Mouse (Mus musculus) thymus, adult 2 months (tissue): ENCODE results near the gene Gm5269. TPM values are rescaled to one million over a fixed set of nuclear protein-coding genes. Genes with fewer than 3 reads are reported as not detected.

ENCODE experiments used
- DNase-seq: peaks from one replicate; pipeline ENCODE4 v3.0.0; 2021
- H3K27ac ChIP-seq: fragments of 200-500 bp; 2 replicates; pipeline ENCODE4 v1.5.1; 2012; ENCODE audit warnings: low read length, control low read depth; ENCODE audit not compliant: control insufficient read depth, insufficient read depth
- H3K27me3 ChIP-seq: fragments of 200-500 bp; 2 replicates; pipeline ENCODE4 v1.6.1; 2012; ENCODE audit warnings: mild to moderate bottlenecking, low read length, moderate library complexity, mixed read lengths; ENCODE audit not compliant: control insufficient read depth, insufficient read depth
- H3K36me3 ChIP-seq: fragments of 200-500 bp; 2 replicates; pipeline ENCODE4 v1.6.1; 2012; ENCODE audit warnings: mild to moderate bottlenecking, low read length, moderate library complexity; ENCODE audit not compliant: control insufficient read depth, insufficient read depth
- H3K4me1 ChIP-seq: fragments of 200-500 bp; replicated peaks from 2 replicates; pipeline ENCODE4 v1.6.1; 2012; ENCODE audit warnings: low read length; ENCODE audit not compliant: control insufficient read depth, insufficient read depth
- H3K4me3 ChIP-seq: fragments of 200-500 bp; 2 replicates; pipeline ENCODE4 v1.5.1; 2012; ENCODE audit warnings: mild to moderate bottlenecking, low read length, control low read depth, moderate library complexity; ENCODE audit not compliant: control insufficient read depth, insufficient read depth
- CTCF ChIP-seq: fragments of 200-500 bp; IDR thresholded peaks from 2 replicates; pipeline ENCODE4 v1.5.1; 2012; ENCODE audit warnings: mild to moderate bottlenecking, control low read depth, low read length, moderate library complexity, borderline replicate concordance; ENCODE audit not compliant: control insufficient read depth, poor library complexity, insufficient read depth; ENCODE audit errors: extremely low read depth
- POLR2A ChIP-seq: fragments of 200-500 bp; IDR thresholded peaks from 2 replicates; pipeline ENCODE4 v1.6.1; 2012; ENCODE audit warnings: mild to moderate bottlenecking, low read length, control low read depth, moderate library complexity; ENCODE audit not compliant: control insufficient read depth, poor library complexity, insufficient read depth; ENCODE audit errors: extremely low read depth
- WGBS: fragments of 180-500 bp; shearing (Covaris S2); methylation state at CpG from one replicate; pipeline ENCODE4 v1.1.7; 2018; 5-methylcytosine and 5-hydroxymethylcytosine counted together
- polyA plus RNA-seq: library from polyadenylated mRNA; depleted of rRNA; stranded (reverse); fragments of >200 nt; gene quantifications from 2 replicates; pipeline ENCODE4 v1.2.3, GENCODE M21; 2012

Gm5269 gene
- polyA plus RNA-seq, 1 experiment: not detected

DNA sequence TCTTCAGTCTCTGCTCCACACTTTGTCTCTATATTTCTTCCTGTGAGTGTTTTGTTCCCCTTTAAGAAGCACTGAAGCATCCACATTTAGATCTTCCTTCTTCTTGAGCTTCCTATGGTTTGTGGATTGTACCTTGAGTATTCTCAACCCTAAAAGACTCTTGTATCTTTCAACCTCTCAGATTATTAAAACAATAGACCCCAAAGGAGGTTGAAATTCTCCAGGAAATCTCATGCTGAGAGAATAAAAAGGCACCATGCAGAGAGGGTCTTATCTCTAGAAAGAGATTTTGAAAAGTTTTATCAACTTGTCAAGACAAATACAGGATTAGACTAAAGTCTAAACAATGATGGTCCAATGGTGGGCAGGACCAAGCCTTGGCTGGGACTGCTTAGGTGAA lies 6.7 kb downstream of the Gm5269 start:
- Histone ChIP-seq H3K4me3 (no peak overlapping the region), H3K4me1 (no peaks in the 10 kb centered on the region), H3K27ac (no peak overlapping the region), H3K27me3 (no peaks in the 10 kb centered on the region), H3K36me3 (no peaks in the 10 kb centered on the region)
- no peak for DNase-seq
- TF ChIP-seq POLR2A (no peak), CTCF (no peak)

DNA sequence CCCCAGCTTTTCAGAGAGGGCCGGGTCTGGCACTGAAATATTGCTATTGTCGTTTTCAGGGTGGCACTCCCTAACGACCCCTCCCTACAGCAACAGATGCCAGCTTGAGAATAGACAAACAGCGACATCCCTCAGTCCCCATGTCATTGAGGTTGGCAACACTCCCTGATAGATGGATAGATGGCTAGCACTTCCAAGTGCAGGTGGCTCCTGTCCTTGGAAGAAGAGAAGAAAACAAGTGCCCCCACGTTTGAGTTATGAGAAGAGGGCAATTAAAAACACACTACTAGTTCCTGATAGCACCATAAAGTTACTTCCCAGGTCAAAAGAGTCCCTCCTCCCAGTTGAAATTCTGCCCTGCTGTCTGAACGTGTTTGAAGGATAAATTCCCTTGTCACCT lies 8.0 kb downstream of the Gm5269 start:
- WGBS: 77% methylated on average over 6 of the region's 6 CpGs
- Histone ChIP-seq H3K36me3 (no peaks in the 10 kb centered on the region), H3K27ac (no peak overlapping the region), H3K27me3 (no peaks in the 10 kb centered on the region), H3K4me1 (no peaks in the 10 kb centered on the region), H3K4me3 (no peak overlapping the region)
- TF ChIP-seq CTCF (no peak), POLR2A (no peak)
- no peak for DNase-seq

DNA sequence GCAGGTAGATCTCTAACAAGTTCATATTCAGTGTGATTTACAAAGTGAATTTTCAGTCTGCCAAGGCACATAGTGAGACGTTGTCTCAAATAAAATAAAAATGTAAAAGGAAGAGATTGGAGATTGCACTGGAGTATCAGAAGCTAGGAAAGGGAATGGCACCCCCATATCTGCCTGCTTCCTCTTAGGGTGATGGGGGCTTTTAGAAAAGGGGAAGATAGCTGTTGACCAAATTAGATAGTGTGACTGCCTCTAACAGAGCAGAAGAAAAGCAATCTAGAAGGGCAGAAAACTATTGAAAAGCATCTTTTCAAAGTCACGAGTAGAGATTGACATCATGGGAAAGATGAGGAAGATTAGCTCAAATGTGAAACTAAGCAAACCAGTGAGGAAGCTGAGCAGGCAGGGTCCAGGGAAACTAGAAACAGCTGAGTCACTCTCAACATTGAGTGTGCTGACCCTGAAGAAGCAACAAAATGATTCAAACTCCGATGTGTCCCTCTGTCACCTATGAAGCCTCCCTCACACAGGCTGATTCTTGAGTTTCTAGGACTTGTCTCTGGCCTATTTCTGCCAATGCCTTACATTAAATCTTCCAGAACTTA lies 8.7 kb downstream of the Gm5269 start:
- WGBS: 22% methylated on average over 3 of the region's 3 CpGs
- no peak overlapping the region for H3K27ac ChIP-seq
- no peaks in the 10 kb centered on the region for H3K27me3 ChIP-seq
- TF ChIP-seq CTCF (no peak), POLR2A (no peak)
- no peak overlapping the region for H3K4me3 ChIP-seq
- H3K36me3 ChIP-seq: no peaks in the 10 kb centered on the region
- DNase-seq: no peak
- H3K4me1 ChIP-seq: no peaks in the 10 kb centered on the region

DNA sequence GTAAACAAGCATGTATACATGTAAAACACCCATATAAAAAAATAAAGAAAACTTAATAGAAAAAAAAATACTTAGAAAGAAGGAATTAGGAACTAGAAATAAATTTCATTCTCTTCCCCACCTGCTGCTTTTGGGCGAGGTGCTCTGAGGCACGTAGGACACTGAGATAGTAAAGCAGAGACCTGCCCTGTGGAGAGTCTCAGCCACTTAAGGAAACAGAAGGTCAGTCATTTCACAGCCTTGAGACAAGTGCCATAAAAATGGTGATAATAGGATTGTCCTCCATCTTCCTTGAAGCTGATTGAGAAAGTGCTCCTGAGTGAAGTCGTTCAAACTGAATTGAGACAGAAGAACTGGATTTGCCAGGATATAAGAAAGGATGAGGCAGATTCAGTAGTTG lies 12.6 kb downstream of the Gm5269 start:
- WGBS: 92% methylated on average over 3 of the region's 3 CpGs
- DNase-seq: no peak
- no peaks in the 10 kb centered on the region for H3K27me3 ChIP-seq
- no peaks in the 10 kb centered on the region for H3K36me3 ChIP-seq
- H3K4me3 ChIP-seq: no peak overlapping the region
- no peaks in the 10 kb centered on the region for H3K4me1 ChIP-seq
- H3K27ac ChIP-seq: no peak overlapping the region
- TF ChIP-seq CTCF (no peak), POLR2A (no peak)

DNA sequence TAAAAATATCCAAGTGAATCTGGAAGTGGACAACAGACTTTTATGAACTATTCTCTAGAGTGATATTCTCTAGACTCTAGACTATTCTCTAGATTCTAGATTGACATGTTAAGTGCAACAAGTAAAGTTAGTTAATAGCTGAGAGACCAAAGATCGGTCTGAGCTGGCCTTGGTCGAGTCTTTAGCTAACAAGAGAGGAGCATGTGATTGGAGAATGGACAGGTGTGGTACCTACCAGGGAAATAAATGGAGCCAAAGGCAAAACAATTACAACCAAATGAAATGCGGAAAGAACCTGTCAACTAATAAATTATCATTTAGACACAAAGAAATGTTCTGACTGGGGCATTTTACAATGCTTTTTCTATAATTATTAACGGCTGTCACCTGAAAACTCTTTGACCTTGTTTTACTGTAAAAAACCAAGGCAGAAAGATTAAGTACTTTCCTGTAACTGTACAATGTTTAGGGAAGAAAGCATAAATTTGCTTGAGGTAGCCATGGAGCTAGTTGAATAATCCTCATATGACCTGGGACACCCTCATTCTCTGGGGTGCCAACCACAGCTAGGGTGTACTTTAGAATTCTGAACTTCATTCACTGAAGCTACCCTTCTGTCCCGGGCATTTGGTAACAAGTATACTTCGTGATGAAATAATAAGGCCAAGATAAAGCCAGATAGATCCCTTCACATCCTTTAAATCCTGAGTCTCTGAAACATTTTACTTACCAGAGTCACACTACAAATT lies 13.4 kb downstream of the Gm5269 start:
- Histone ChIP-seq H3K27me3 (no peaks in the 10 kb centered on the region), H3K36me3 (no peaks in the 10 kb centered on the region), H3K4me3 (no peak overlapping the region), H3K4me1 (no peaks in the 10 kb centered on the region), H3K27ac (no peak overlapping the region)
- no peak for DNase-seq
- no peak for TF ChIP-seq POLR2A
- TF ChIP-seq CTCF: no peak
- WGBS: 93% methylated on average over 6 of the region's 6 CpGs

DNA sequence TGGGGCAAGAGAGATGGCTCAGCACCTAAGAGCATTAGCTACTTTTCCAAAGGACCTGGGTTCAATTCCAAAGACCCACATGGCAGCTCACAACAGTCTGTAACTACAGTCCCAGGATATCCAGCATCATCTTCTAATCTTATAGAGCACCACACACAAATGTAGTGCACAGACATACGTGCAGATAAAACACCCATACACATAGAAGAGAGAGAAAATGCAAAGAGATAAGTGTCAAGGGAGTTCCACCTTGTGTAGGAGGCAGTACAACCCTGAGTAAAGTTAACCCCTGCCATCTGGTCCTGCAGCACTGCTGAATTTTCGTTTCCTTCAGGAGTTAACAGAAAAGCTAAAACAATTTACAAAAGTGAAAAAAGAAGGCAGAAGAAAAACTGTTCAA lies 14.4 kb downstream of the Gm5269 start:
- no peak for TF ChIP-seq CTCF
- no peak for TF ChIP-seq POLR2A
- H3K4me1 ChIP-seq: no peaks in the 10 kb centered on the region
- no peaks in the 10 kb centered on the region for H3K27me3 ChIP-seq
- DNase-seq: no peak
- no peak overlapping the region for H3K4me3 ChIP-seq
- WGBS: 88% methylated on average over 2 of the region's 2 CpGs
- no peaks in the 10 kb centered on the region for H3K36me3 ChIP-seq
- no peak overlapping the region for H3K27ac ChIP-seq
